Mouse (Mus musculus) neural tube, embryonic 13.5 days (tissue): ENCODE data around the gene Apba3. TPM values are rescaled to one million over a fixed set of nuclear protein-coding genes. Genes with fewer than 3 reads are reported as not detected.
A peak's percentile ranks its signal among the peaks of the same experiment; 100 is the strongest.

Experiments used
- ATAC-seq: fragments of 200-750 bp; cut with Nextera tagmentation; 2 replicates; pipeline ENCODE4 v1.8.0; 2017; ENCODE audit warnings: low read depth, mild to moderate bottlenecking, moderate TSS enrichment, moderate library complexity
- H3K27ac ChIP-seq: fragments of 300-500 bp; sonication (generic); replicated peaks from 2 replicates; pipeline ENCODE4 v1.5.1; 2015; ENCODE audit warnings: moderate library complexity, mild to moderate bottlenecking, inconsistent platforms
- H3K27me3 ChIP-seq: fragments of 300-500 bp; sonication (generic); 2 replicates; pipeline ENCODE4 v1.6.1; 2015; ENCODE audit warnings: mild to moderate bottlenecking, inconsistent platforms
- H3K36me3 ChIP-seq: fragments of 300-500 bp; sonication (generic); 2 replicates; pipeline ENCODE4 v1.6.1; 2015; ENCODE audit warnings: mild to moderate bottlenecking, inconsistent platforms
- H3K4me1 ChIP-seq: fragments of 300-500 bp; sonication (generic); replicated peaks from 2 replicates; pipeline ENCODE4 v1.6.1; 2015; ENCODE audit warnings: inconsistent platforms
- H3K4me2 ChIP-seq: fragments of 300-500 bp; sonication (generic); 2 replicates; pipeline ENCODE4 v1.6.1; 2015; ENCODE audit warnings: inconsistent platforms, mild to moderate bottlenecking, moderate library complexity
- H3K4me3 ChIP-seq: fragments of 300-500 bp; sonication (generic); 2 replicates; pipeline ENCODE4 v1.5.1; 2015; ENCODE audit warnings: mild to moderate bottlenecking, inconsistent platforms
- H3K9ac ChIP-seq: fragments of 300-500 bp; sonication (generic); 2 replicates; pipeline ENCODE4 v1.6.1; 2015; ENCODE audit warnings: moderate library complexity, mild to moderate bottlenecking, inconsistent platforms
- H3K9me3 ChIP-seq: fragments of 300-500 bp; sonication (generic); 2 replicates; pipeline ENCODE4 v1.6.1; 2016; ENCODE audit warnings: inconsistent platforms
- WGBS: fragments of 180-500 bp; shearing (Covaris S2); methylation state at CpG from one replicate; pipeline ENCODE4 v1.1.7; 2015; 5-methylcytosine and 5-hydroxymethylcytosine counted together
- polyA plus RNA-seq: library from polyadenylated mRNA; unstranded; fragments of >200 nt; fragmentation: Nextera tagmentation; extraction: Ambion mirVana; gene quantifications from 2 replicates; pipeline ENCODE4 v1.2.1, GENCODE M21; 2015

Apba3 gene
- polyA plus RNA-seq, 1 experiment from 2014 or later, result 36.1 TPM

DNA sequence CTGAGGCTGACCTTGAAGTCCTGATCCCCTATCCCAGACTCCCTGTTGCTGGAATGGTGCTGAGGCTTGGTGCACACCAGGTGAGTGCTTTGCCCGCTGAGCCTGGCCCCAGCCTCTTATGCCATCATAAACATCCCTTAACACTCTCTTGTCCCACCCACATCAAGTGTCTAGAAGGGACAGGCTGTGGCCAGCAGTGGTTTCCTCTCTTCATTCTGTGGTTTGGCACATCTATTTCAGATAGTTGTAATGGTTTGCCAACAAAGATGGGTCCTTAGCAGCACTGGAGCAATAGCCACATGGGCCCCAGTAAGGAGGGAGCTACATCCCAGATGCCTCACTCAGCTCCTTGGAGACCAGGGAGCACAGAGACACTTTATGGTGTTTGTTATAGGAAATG lies 11.9 kb upstream of the Apba3 start:
- no peak overlapping the region for H3K4me2 ChIP-seq
- no peak overlapping the region for H3K4me3 ChIP-seq
- WGBS, result 71% methylated on average over 1 of the region's 1 CpGs
- peaks cover 12% of the 10 kb centered on the region; the same call in 1 of the 2 replicates for H3K36me3 ChIP-seq
- ATAC-seq, result no peak
- no peaks in the 10 kb centered on the region for H3K9me3 ChIP-seq
- no peak overlapping the region for H3K9ac ChIP-seq
- no peak overlapping the region for H3K27ac ChIP-seq
- H3K27me3 ChIP-seq, result peaks cover 92% of the 10 kb centered on the region
- peaks cover 36% of the 10 kb centered on the region for H3K4me1 ChIP-seq

- H3K36me3 ChIP-seq, result peaks cover 18% of the 10 kb centered on the region
- H3K4me1 ChIP-seq, result peaks cover 32% of the 10 kb centered on the region
- H3K4me2 ChIP-seq, result peak overlapping the region; percentile 73
- peaks cover 7% of the 10 kb centered on the region; the same call in 1 of the 2 replicates for H3K9me3 ChIP-seq
- H3K4me3 ChIP-seq, result peak overlapping the region; percentile 47
- no peak overlapping the region for H3K27ac ChIP-seq
- peak overlapping the region; percentile 69 for H3K9ac ChIP-seq
- 1% methylated on average over 62 of the region's 62 CpGs for WGBS
- no peak for ATAC-seq
- peaks cover 80% of the 10 kb centered on the region for H3K27me3 ChIP-seq
Measured at GRCm38 (mm10) chr10:81257158-81258039, 9.4 kb upstream of the Apba3 start.

DNA sequence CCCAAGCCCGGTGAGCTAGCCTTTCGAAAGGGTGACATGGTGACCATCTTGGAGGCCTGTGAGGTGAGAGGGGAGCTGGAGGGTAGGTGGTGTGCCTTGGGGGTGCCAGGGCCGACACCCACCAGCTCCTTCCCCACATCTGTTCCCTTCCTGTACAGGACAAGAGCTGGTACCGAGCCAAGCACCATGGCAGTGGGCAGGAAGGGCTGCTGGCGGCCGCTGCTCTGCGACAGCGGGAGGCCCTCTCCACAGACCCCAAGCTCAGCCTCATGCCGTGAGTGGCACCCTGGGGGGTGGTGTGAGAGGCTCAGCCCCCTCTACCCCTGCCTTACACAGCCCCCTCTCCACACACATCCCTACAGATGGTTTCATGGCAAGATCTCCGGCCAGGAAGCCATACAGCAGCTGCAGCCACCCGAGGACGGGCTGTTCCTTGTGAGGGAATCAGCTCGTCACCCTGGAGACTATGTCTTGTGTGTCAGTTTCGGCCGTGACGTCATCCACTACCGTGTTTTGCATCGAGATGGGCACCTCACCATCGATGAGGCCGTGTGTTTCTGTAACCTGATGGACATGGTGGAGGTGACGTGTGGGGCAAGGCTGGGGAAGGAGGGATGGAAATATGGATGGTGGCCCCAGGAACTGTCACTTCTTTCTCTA lies 7.4 kb upstream of the Apba3 start:
- ATAC-seq, result peak; percentile 13; the same call in 1 of the 2 replicates
- Histone ChIP-seq H3K9me3 (peaks cover 7% of the 10 kb centered on the region; the same call in 1 of the 2 replicates), H3K27ac (no peak overlapping the region), H3K4me1 (peaks cover 24% of the 10 kb centered on the region), H3K36me3 (peaks cover 35% of the 10 kb centered on the region), H3K9ac (peak overlapping the region; percentile 41; the same call in 1 of the 2 replicates), H3K4me3 (no peak overlapping the region), H3K27me3 (peaks cover 60% of the 10 kb centered on the region), H3K4me2 (peak overlapping the region; percentile 13; the same call in 1 of the 2 replicates)
- WGBS, result 40% methylated on average over 21 of the region's 21 CpGs

GRCm38 (mm10) chr10:81261025-81261424 lies 5.7 kb upstream of the Apba3 start:
- Histone ChIP-seq H3K9ac (no peak overlapping the region), H3K27ac (no peak overlapping the region), H3K36me3 (peaks cover 49% of the 10 kb centered on the region), H3K9me3 (peaks cover 7% of the 10 kb centered on the region; the same call in 1 of the 2 replicates), H3K4me3 (no peak overlapping the region), H3K27me3 (peaks cover 49% of the 10 kb centered on the region), H3K4me1 (peaks cover 35% of the 10 kb centered on the region), H3K4me2 (no peak overlapping the region)
- WGBS, result 94% methylated on average over 4 of the region's 4 CpGs
- ATAC-seq, result no peak

DNA sequence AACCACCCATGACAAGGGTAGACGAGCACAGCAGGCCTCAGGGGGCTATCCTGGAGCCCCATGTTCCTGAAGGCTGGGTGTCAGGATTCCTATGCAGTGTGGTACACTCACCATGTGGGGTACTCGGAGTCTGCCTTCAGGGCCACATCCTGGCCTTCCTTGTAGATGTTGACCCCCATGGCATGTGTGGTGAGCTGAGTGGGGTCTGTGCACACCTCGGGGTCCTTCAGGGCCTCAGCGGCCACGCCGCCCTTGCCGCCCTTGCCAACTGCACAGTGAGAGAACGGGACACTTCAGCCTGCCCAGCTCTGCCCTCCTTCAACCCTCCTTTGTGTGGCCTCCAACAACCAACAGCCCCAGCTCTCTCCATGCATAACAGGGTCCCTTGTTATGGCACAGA lies 1.2 kb upstream of the Apba3 start:
- Histone ChIP-seq H3K4me1 (peaks cover 27% of the 10 kb centered on the region), H3K4me2 (peak overlapping the region; percentile 64), H3K9me3 (peaks cover 2% of the 10 kb centered on the region; the same call in 1 of the 2 replicates), H3K27ac (no peak overlapping the region), H3K4me3 (peak overlapping the region; percentile 60), H3K9ac (peak overlapping the region; percentile 71), H3K36me3 (peaks cover 52% of the 10 kb centered on the region), H3K27me3 (peaks cover 3% of the 10 kb centered on the region; the same call in 1 of the 2 replicates)
- no peak for ATAC-seq
- WGBS, result 92% methylated on average over 8 of the region's 8 CpGs

GRCm38 (mm10) chr10:81268056-81268455 lies 1.3 kb downstream of the Apba3 start:
- H3K36me3 ChIP-seq, result peaks cover 54% of the 10 kb centered on the region
- H3K4me1 ChIP-seq, result peaks cover 27% of the 10 kb centered on the region
- H3K27me3 ChIP-seq, result no peaks in the 10 kb centered on the region
- WGBS, result 6% methylated on average over 23 of the region's 23 CpGs
- peak overlapping the region; percentile 76 for H3K4me2 ChIP-seq
- H3K27ac ChIP-seq, result no peak overlapping the region
- peak overlapping the region; percentile 81 for H3K9ac ChIP-seq
- peak; percentile 27 for ATAC-seq
- peak overlapping the region; percentile 54 for H3K4me3 ChIP-seq
- no peaks in the 10 kb centered on the region for H3K9me3 ChIP-seq

- peak overlapping the region; percentile 76 for H3K4me2 ChIP-seq
- peaks cover 55% of the 10 kb centered on the region for H3K36me3 ChIP-seq
- no peak overlapping the region for H3K27ac ChIP-seq
- no peaks in the 10 kb centered on the region for H3K27me3 ChIP-seq
- peaks cover 27% of the 10 kb centered on the region for H3K4me1 ChIP-seq
- H3K4me3 ChIP-seq, result peak overlapping the region; percentile 54
- 84% methylated on average over 16 of the region's 16 CpGs for WGBS
- peak overlapping the region; percentile 81 for H3K9ac ChIP-seq
- no peaks in the 10 kb centered on the region for H3K9me3 ChIP-seq
- ATAC-seq, result no peak
Measured at GRCm38 (mm10) chr10:81268643-81269412, 2.1 kb downstream of the Apba3 start.

- peaks cover 12% of the 10 kb centered on the region for H3K4me1 ChIP-seq
- H3K4me2 ChIP-seq, result no peak overlapping the region
- H3K9me3 ChIP-seq, result no peaks in the 10 kb centered on the region
- H3K9ac ChIP-seq, result no peak overlapping the region
- H3K27ac ChIP-seq, result no peak overlapping the region
- peaks cover 38% of the 10 kb centered on the region for H3K36me3 ChIP-seq
- H3K4me3 ChIP-seq, result no peak overlapping the region
- no peaks in the 10 kb centered on the region for H3K27me3 ChIP-seq
- 93% methylated on average over 21 of the region's 21 CpGs for WGBS
- no peak for ATAC-seq
Measured at GRCm38 (mm10) chr10:81272356-81272755, 5.6 kb downstream of the Apba3 start.

DNA sequence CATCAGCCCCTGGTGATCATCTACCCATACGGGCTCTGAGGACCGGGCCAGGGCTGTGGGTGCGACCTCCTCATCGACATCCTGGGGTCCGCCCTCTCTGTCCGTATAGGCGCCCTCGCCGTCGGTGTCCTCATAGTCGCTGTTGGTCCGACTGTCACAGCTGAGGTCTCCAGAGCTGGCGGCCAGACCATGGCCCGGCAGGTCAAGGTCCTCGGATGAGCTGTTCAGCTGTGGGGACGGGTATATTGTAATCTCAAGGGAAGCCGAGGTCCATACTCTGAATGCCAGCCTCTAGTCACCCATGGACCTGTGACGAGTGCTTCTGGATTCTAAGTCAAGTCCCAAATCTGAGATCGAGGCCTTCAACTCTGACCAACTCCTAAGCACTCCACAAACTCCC lies 7.1 kb downstream of the Apba3 start:
- Histone ChIP-seq H3K9me3 (no peaks in the 10 kb centered on the region), H3K36me3 (peaks cover 38% of the 10 kb centered on the region), H3K27me3 (no peaks in the 10 kb centered on the region), H3K27ac (no peak overlapping the region), H3K4me1 (peaks cover 5% of the 10 kb centered on the region), H3K9ac (no peak overlapping the region), H3K4me2 (no peak overlapping the region), H3K4me3 (no peak overlapping the region)
- 94% methylated on average over 19 of the region's 19 CpGs for WGBS
- ATAC-seq, result no peak

DNA sequence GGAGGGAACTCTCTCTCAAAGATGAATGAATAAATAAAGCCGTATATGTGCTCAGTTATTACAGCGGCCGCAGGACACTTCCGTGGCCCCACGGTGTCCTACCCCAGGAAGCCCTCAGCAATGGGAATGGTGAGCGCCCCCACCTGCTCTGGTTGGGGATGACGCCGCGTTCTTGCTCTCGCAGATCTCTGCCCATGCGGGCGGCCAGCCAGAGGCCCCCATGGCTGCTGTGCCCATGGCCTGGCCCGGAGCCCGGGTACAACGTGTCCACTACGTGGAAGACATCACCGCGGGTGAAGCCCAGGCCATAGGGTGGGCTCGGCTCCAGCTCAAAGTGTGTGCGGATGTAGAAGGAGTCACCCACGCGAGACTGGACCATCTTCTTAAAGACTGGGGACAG lies 10.9 kb downstream of the Apba3 start:
- Histone ChIP-seq H3K9me3 (no peaks in the 10 kb centered on the region), H3K4me3 (no peak overlapping the region), H3K27me3 (peaks cover 27% of the 10 kb centered on the region), H3K4me1 (no peaks in the 10 kb centered on the region), H3K4me2 (no peak overlapping the region), H3K9ac (no peak overlapping the region), H3K36me3 (peaks cover 13% of the 10 kb centered on the region), H3K27ac (no peak overlapping the region)
- WGBS, result 79% methylated on average over 22 of the region's 22 CpGs
- ATAC-seq, result no peak

DNA sequence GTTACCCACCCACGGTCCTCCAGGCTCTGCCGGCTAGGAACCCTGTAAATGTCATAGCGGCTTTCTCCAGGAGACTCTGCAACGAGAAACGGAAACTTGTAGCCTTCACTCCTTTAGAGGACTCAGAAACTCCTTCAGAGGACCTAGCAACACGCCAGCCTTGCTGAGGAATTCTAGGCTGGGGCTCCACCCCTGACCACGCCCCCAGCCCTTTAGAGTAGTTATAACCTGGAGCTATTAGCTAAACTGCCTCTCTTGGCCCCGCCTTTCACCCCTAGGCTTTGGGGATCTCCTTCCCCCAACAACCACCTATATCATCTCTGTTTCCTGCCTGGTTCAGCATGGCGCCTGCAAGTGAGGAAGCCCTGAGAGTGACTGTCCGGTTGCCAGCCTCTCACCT lies 12.7 kb downstream of the Apba3 start:
- no peak for ATAC-seq
- no peak overlapping the region for H3K4me2 ChIP-seq
- peaks cover 46% of the 10 kb centered on the region for H3K27me3 ChIP-seq
- no peak overlapping the region for H3K27ac ChIP-seq
- H3K9ac ChIP-seq, result no peak overlapping the region
- H3K4me1 ChIP-seq, result no peaks in the 10 kb centered on the region
- no peak overlapping the region for H3K4me3 ChIP-seq
- 33% methylated on average over 10 of the region's 10 CpGs for WGBS
- H3K36me3 ChIP-seq, result no peaks in the 10 kb centered on the region
- no peaks in the 10 kb centered on the region for H3K9me3 ChIP-seq
